Mouse (Mus musculus) adrenal gland, postnatal 10 days (tissue): ENCODE measurements around the gene Shank3. TPM values are rescaled to one million over a fixed set of nuclear protein-coding genes. Genes with fewer than 3 reads are reported as not detected.

Source experiments
- DNase-seq: peaks from one replicate; pipeline ENCODE4 v3.0.0; 2021; ENCODE audit warnings: mixed read lengths
- long read RNA-seq, 2 experiments: library from polyadenylated mRNA; stranded (forward); transcript quantifications; one replicate each; pipeline ENCODE4 v2.0.0; 2021
- total RNA-seq, 2 experiments: library from RNA; stranded (reverse); gene quantifications; 2 replicates each; pipeline ENCODE4 v1.2.3; 2021

The Shank3 gene
- total RNA-seq, result 10 to 100 TPM; 54.1 to 67.5 TPM
- long read RNA-seq, experiment 1, partial matches to known transcripts, result 18 of 19 reads
- long read RNA-seq, experiment 1, other reads (novel, unspliced or antisense), result 1 of 19 reads
- long read RNA-seq, experiment 2, partial matches to known transcripts, result 0 of 10 reads
- long read RNA-seq, experiment 2, other reads (novel, unspliced or antisense), result 10 of 10 reads

- DNase-seq, result peak; percentile 33
Measured at GRCm38 (mm10) chr15:89498961-89499688, at the start of gene Shank3. TSS of gene Shank3 (plus strand) at chr15:89499623.

GRCm38 (mm10) chr15:89452906-89453864, 46.2 kb upstream of the Shank3 start:
- DNase-seq, result peak; percentile 88

- DNase-seq, result peak; percentile 23
Measured at GRCm38 (mm10) chr15:89453865-89454478, 45.5 kb upstream of the Shank3 start, which contains the start of gene Mapk8ip2. TSS of gene Mapk8ip2 (plus strand) at chr15:89453913.

GRCm38 (mm10) chr15:89454857-89455256, 44.6 kb upstream of the Shank3 start:
- no peak for DNase-seq

- no peak for DNase-seq
Measured at GRCm38 (mm10) chr15:89455642-89456041, 43.8 kb upstream of the Shank3 start.

GRCm38 (mm10) chr15:89458942-89459341, 40.5 kb upstream of the Shank3 start:
- no peak for DNase-seq

- no peak for DNase-seq
Measured at GRCm38 (mm10) chr15:89459821-89460220, 39.6 kb upstream of the Shank3 start.

- DNase-seq, result no peak
Measured at GRCm38 (mm10) chr15:89460298-89460697, 39.1 kb upstream of the Shank3 start.

GRCm38 (mm10) chr15:89461321-89461720, 38.1 kb upstream of the Shank3 start:
- no peak for DNase-seq

- DNase-seq, result no peak
Measured at GRCm38 (mm10) chr15:89462176-89462575, 37.2 kb upstream of the Shank3 start.

GRCm38 (mm10) chr15:89463334-89464235, 35.8 kb upstream of the Shank3 start:
- peak; percentile 40 for DNase-seq

- no peak for DNase-seq
Measured at GRCm38 (mm10) chr15:89465052-89465451, 34.4 kb upstream of the Shank3 start.

- DNase-seq, result no peak
Measured at GRCm38 (mm10) chr15:89468577-89468976, 30.8 kb upstream of the Shank3 start.

GRCm38 (mm10) chr15:89471476-89471875, 27.9 kb upstream of the Shank3 start:
- DNase-seq, result no peak

- no peak for DNase-seq
Measured at GRCm38 (mm10) chr15:89473370-89473769, 26.1 kb upstream of the Shank3 start.

GRCm38 (mm10) chr15:89473921-89474320, 25.5 kb upstream of the Shank3 start:
- DNase-seq, result no peak

GRCm38 (mm10) chr15:89474596-89475292, 24.7 kb upstream of the Shank3 start:
- DNase-seq, result peak; percentile 21

GRCm38 (mm10) chr15:89475293-89475600, 24.2 kb upstream of the Shank3 start:
- DNase-seq, result no peak

GRCm38 (mm10) chr15:89475611-89476474, 23.6 kb upstream of the Shank3 start:
- peak; percentile 96 for DNase-seq

GRCm38 (mm10) chr15:89476475-89476815, 23.0 kb upstream of the Shank3 start:
- no peak for DNase-seq
